Mouse (Mus musculus) G1E-ER4 (cell line): ENCODE results near the gene Pex7. TPM values are rescaled to one million over a fixed set of nuclear protein-coding genes. Genes with fewer than 3 reads are reported as not detected.

ENCODE experiments used
- GATA1 ChIP-seq: IDR thresholded peaks from one replicate; pipeline ENCODE4 v1.8.0; 2012; ENCODE audit warnings: low read length, inconsistent platforms
- polyA plus RNA-seq: library from polyadenylated mRNA; stranded (reverse); fragments of >175 nt; gene quantifications from 2 replicates; pipeline ENCODE4 v1.2.3, GENCODE M21; 2012

Gene Pex7
- polyA plus RNA-seq, 1 experiment, result 30.9 TPM

GRCm38 (mm10) chr10:19938738-19939137, 31.2 kb upstream of the Pex7 start:
- no peak for TF ChIP-seq GATA1

DNA sequence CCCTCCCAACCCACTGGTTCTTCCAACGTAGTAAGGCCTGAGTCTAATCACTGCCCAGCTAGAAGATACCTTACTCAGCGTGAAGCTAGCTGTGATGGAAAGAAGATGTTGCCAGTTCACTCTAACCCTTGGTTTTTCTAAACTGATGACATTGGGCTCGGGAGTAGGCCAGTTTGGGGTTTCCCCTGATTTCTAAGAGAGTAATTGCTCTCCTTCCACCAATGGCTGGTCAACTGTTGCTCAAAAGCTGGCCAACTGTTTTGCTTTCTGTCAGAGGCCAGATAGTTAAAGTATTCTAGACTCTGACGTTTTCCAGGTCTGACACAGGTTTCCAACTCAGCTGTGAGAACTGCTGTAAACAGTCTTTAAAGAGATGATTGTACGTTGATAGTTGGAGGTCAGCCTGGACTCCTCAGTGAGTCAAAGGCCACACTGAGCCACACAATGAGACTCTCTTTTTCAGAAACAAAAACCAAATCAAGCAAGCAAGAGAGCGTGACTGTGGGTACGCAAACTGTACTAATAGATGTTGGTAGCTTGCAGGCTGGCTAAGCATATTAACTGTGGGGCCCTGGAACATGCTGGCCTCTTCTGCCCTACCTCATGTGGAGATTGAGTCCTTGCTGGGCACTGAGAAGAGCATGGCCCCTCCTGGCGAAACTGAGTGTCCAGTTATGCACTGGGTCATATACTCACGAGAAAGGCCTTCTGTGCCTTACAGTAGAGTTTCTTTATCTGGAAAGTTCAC, 29.6 kb upstream of the Pex7 start:
- TF ChIP-seq GATA1, result no peak

DNA sequence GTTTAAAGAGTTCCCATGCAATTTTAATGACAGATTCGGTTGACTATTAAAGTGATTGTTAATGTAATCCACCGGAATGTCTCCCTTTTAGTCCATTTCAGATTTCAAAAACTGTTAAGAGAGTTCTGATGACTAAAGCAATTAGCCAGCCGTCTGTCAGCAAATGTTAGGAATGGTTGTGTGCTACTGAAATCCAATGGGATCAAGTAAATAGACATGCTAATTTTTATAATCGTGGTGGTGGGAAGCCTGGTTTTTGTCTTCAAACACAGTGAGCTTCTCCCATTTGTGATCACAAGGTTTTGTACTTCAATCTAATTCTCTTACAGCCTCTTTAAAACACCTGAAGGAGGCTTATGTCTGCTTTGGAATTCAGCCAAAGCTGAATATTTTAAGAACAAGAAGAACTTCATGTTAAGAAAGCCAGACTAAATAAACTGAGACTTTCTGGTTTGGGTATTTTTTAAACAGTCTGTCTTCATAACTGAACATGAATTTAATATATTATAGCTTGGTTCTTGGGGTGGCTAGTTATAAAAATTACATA, 28.4 kb upstream of the Pex7 start:
- TF ChIP-seq GATA1, result no peak

- no peak for TF ChIP-seq GATA1
Measured at GRCm38 (mm10) chr10:19935295-19935623, 27.8 kb upstream of the Pex7 start.

DNA sequence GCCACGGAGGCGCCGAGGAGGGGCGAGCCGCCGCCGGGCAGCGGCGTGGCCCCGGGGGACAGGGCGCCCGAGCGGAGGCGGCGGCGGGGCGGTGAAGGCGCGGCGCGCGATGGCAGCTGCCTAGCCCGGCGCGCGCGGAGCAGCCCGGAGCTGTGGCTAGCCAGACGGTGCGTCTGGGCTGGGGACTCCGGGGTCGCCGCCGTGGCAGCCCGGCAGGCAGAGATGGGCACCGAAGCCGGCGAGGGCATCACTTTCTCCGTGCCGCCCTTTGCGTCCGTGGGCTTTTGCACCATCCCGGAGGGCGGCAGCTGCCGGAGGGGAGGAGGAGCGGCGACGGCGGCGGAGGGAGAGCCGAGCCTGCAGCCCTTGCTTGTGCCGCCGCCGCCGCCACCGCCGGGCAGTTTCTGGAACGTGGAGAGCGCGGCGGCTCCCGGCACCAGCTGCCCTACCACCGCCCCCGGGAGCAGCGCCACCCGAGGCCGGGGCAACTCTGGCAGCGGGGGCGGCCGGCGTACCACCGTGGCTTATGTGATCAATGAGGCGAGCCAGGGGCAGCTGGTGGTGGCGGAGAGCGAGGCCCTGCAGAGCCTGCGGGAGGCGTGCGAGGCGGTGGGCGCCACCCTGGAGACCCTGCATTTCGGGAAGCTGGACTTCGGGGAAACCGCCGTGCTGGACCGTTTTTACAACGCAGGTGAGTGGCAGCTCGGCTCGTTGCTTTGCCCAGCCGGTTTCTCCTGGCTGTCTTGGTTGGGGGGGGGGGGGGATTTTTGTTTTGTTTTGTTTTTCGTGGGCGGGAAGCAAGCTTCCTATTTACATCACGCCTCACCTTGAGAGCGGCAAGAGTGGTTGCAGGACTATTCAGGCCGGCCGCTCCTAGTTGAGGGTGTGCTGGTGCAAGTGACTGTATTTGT, 27.1 kb upstream of the Pex7 start, which contains the start of gene Map3k5:
Map3k5 (plus strand) TSS at position 89 of the 911 bp plus-strand sequence.
- TF ChIP-seq GATA1, result no peak

DNA sequence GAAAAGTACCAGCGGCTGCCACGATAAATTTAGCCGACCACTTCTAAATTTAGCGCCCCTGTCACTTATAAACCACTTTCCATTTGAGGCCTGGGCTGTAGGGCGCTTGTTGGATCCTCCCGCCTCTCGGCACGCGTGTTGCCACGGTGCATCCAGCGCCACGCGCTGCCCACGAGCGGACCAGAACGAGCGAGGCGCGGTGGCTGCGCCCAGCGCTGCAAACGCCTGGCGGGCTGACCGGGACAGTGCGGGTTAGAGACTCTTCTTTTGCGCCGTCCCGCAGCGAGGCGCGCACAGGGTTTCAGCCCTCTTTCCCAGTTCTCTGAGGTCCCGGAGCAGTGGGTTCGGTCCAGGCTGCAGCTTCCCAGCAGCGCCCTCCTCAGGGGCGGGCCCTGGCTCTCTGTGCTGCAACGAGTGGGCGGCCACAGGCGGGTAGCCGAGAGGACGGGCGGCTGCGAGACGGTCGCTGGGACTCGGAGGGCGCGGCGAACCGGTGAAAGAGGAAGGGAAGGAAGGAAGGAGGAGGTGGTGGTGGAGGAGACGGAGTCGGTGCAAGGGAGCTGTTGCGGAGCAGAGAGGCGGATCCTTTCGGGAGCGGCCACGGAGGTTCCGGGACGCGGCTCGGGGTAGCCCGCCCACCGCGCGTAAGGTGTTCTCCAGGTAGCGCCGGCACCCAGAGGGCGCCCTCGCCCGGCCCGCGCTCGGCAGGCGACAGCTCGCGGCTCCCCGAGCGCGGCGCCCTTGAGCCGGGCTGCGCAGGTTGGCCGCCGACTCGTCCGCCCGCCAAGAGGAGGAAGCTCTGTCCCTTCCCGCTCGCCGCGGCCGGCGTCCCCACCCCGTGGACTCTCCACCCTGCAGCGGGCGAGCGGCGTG, 26.3 kb upstream of the Pex7 start:
- no peak for TF ChIP-seq GATA1

GRCm38 (mm10) chr10:19932986-19933385, 25.5 kb upstream of the Pex7 start:
- no peak for TF ChIP-seq GATA1

DNA sequence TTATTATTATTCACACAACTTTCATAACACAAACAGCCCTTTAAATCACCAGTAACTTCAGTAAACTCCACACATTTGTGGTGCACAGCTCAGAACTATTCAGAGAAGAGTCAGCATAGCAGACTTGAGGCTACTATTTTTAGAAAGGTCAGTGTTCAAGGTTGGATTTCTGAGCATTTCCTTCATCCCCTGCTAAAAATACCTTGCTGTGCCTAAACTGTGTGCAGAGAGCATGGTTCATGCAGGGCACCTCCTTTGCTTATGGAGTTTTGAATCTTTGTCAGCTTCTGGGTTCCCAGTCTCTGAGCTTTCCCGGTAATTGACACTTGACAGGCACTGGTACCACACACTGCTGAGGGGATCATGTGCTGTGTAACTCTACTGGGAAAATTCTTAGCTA, 20.7 kb upstream of the Pex7 start:
- no peak for TF ChIP-seq GATA1

GRCm38 (mm10) chr10:19924256-19924655, 16.8 kb upstream of the Pex7 start:
- no peak for TF ChIP-seq GATA1

GRCm38 (mm10) chr10:19922410-19922809, 14.9 kb upstream of the Pex7 start:
- TF ChIP-seq GATA1, result no peak

DNA sequence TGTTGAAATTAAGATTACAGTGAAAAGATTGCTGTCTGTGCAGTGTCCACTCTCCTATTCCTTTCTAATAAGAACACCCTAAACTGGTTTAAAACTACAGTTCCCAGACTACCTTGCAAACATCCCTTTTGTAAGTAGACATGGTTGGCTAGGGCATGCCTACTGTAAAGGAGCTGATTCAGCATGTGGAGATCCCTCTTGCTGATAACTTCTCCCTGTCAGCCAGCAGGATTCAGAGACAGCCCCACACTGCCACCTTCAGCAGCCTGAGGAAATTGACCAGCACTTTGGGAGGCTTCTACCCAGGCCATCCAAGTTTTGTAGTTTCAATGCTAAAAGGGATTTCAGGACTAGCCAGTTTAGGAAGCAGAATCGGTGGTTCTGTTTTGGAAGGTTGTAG, 7.8 kb upstream of the Pex7 start:
- TF ChIP-seq GATA1, result peak; percentile 67

DNA sequence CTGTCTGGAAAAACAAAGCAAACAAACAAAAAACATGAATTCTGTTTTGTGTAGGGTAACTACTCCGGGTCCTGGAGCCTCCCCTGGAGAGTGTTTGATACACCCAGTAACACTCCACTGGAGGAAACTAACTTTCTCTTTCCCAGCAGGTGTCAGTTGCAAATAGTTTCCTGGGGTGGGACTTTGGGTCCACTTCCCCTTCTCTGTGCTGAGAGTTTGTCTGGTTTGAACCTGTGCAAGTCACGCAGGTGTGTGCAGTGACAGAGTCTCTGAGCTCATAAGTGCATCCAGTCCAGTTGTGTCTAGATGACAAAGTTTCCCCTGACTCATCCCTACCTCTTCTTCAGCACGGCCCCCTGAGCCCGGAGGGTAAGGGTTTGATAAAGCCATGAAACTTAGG, 6.3 kb upstream of the Pex7 start:
- TF ChIP-seq GATA1, result no peak

DNA sequence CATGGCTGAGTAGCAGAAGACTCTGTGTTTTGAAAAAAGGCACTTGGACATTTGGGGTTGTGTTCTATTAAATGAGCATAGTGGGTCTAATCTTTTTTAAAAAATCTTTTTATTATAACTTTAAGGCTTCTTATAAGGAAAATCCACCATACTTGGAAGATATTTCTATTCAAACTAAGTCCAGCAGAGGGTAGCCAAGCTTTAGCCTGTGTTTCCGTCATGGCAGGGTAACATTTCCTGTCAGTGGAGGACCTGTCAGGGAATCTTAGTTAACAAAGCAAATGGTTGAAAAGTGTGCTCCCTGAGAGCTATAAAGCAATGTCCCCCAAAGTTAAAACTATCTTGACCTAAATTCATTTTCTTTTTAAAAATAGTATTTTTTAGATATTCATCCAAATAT, 4.1 kb upstream of the Pex7 start:
- TF ChIP-seq GATA1, result no peak

DNA sequence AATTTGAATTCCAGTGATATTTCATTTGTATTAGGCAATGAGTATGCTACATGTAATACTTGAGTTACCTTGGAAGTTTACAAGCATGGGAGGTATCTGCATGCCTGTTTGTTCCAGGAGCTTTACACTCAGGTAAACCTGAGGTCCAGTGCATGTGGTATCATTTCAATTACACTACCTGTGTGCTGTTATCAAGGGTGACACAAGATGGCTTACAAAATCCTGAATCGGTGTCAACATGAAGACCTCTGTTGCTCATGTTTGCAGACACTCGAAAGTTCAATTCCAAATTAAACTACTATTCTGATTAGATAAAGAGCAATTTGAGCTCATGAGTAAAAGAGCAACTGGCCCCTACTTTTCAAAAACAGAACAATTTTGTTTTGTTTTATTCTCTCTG, 3.0 kb upstream of the Pex7 start:
- no peak for TF ChIP-seq GATA1

DNA sequence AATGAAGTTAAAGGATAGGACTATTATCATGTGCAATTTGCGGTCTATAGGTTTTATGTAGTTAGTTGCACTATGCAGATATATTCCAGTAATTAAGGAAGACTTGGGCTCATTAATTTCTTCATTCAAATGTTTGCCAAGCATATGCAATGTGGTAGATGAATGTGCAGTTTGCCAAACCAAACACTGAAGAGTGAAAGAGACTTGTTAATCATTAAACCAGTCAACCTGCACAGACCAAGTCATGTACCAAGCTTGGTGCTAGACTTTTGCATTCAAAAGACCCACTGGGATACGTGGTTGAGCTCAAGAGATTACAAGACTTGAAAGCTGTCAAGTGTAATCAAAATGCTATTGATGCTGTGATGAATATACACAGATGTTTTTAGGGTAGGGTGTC, 587 bp upstream of the Pex7 start:
- TF ChIP-seq GATA1, result no peak
